Mouse (Mus musculus): ENCODE data around the gene Prr15. TPM values are rescaled to one million over a fixed set of nuclear protein-coding genes. Genes with fewer than 3 reads are reported as not detected.
A peak's percentile ranks its signal among the peaks of the same experiment; 100 is the strongest.

The Prr15 gene
- polyA plus RNA-seq, 1 experiment from 2014 or later = 0.21 TPM

- ATAC-seq (no peak), DNase-seq (ENCODE audit: low read depth, low spot score) (no peak)
- in situ Hi-C loops (cut with MboI; ENCODE audit: low pct_unique_long_range_greater_than_20kb) = no loop called here
- TF ChIP-seq CTCF (IDR thresholded peaks at IDR 0.05) = no peak
- ChIA-PET CTCF (interaction anchor here (1.4 to 2.5 kb wide), 2 partner anchors 10 to 12 kb away, joined by 3 to 9 read pairs; no protein-coding TSS in a partner anchor), POLR2A (no interaction called here)
- H3K27me3 ChIP-seq = no peaks in the 10 kb centered on the region
Measured at GRCm38 (mm10) chr6:54353698-54354097, 28.1 kb downstream of the Prr15 start.

GRCm38 (mm10) chr6:54355626-54356025 is 30.0 kb downstream of the Prr15 start:
- H3K27me3 ChIP-seq = no peaks in the 10 kb centered on the region
- no peak for TF ChIP-seq CTCF (IDR thresholded peaks at IDR 0.05)
- no peak for DNase-seq (ENCODE audit: low read depth, low spot score)
- ChIA-PET POLR2A (no interaction called here), CTCF (interaction anchor here (1.0 kb wide), 1 partner anchor 10 kb away, joined by 6 read pairs; no protein-coding TSS in a partner anchor)
- ATAC-seq = no peak
- in situ Hi-C loops (cut with MboI; ENCODE audit: low pct_unique_long_range_greater_than_20kb) = no loop called here

- H3K27me3 ChIP-seq = no peaks in the 10 kb centered on the region
- ChIA-PET POLR2A (interaction anchor here (0.9 to 1.1 kb wide), 2 partner anchors 30 to 1161 kb away, joined by 3 to 6 read pairs; no protein-coding TSS in a partner anchor), CTCF (interaction anchor here (0.6 to 1.8 kb wide), 9 partner anchors 10 to 103 kb away, joined by 3 to 6 read pairs (median 4); no protein-coding TSS in a partner anchor)
- in situ Hi-C loops (cut with MboI; ENCODE audit: low pct_unique_long_range_greater_than_20kb) = no loop called here
- DNase-seq (ENCODE audit: low read depth, low spot score) (peak; percentile 44), ATAC-seq (peak; percentile 67)
- TF ChIP-seq CTCF (IDR thresholded peaks at IDR 0.05) = no peak
Measured at GRCm38 (mm10) chr6:54362526-54363324, 37.1 kb downstream of the Prr15 start.

- H3K27me3 ChIP-seq = no peaks in the 10 kb centered on the region
- in situ Hi-C loops (cut with MboI; ENCODE audit: low pct_unique_long_range_greater_than_20kb) = loop anchor here (5.0 kb wide), 1 partner anchor 107 kb away; no protein-coding TSS in a partner anchor
Measured at GRCm38 (mm10) chr6:54364406-54365136, 38.9 kb downstream of the Prr15 start.

GRCm38 (mm10) chr6:54366607-54367006 is 41.0 kb downstream of the Prr15 start:
- ATAC-seq (no peak), DNase-seq (ENCODE audit: low read depth, low spot score) (no peak)
- ChIA-PET POLR2A (interaction anchor here (0.9 kb wide), 1 partner anchor 53 kb away, joined by 3 read pairs; no protein-coding TSS in a partner anchor), CTCF (interaction anchor here (1.5 kb wide), 2 partner anchors 15 to 573 kb away, joined by 4 read pairs; no protein-coding TSS in a partner anchor)
- no peaks in the 10 kb centered on the region for H3K27me3 ChIP-seq
- in situ Hi-C loops (cut with MboI; ENCODE audit: low pct_unique_long_range_greater_than_20kb) = loop anchor here (5.0 kb wide), 1 partner anchor 109 kb away; no protein-coding TSS in a partner anchor
- TF ChIP-seq CTCF (IDR thresholded peaks at IDR 0.05) = no peak

More at GRCm38 (mm10) chr6:54364406-54365136, 38.9 kb downstream of the Prr15 start:
- no peak for TF ChIP-seq CTCF (IDR thresholded peaks at IDR 0.05)
- POLR2A ChIA-PET = interaction anchor here (0.6 kb wide), 1 partner anchor 106 kb away, joined by 3 read pairs; no protein-coding TSS in a partner anchor
- CTCF ChIA-PET = interaction anchor here (1.0 to 1.8 kb wide), 5 partner anchors 9 to 571 kb away, joined by 3 to 6 read pairs (median 4); no protein-coding TSS in a partner anchor
- DNase-seq (ENCODE audit: low read depth, low spot score) (no peak), ATAC-seq (no peak)

GRCm38 (mm10) chr6:54368071-54368470 is 42.4 kb downstream of the Prr15 start:
- peak; percentile 79 for TF ChIP-seq CTCF (IDR thresholded peaks at IDR 0.05)
- no peaks in the 10 kb centered on the region for H3K27me3 ChIP-seq
- ATAC-seq (no peak), DNase-seq (ENCODE audit: low read depth, low spot score) (peak; percentile 19)
- POLR2A ChIA-PET = interaction anchor here (0.7 to 1.0 kb wide), 2 partner anchors 39 to 397 kb away, joined by 3 to 4 read pairs; no protein-coding TSS in a partner anchor
- CTCF ChIA-PET = interaction anchor here (0.9 to 1.5 kb wide), 6 partner anchors 8 to 110 kb away, joined by 3 to 4 read pairs (median 4); no protein-coding TSS in a partner anchor
- in situ Hi-C loops (cut with MboI; ENCODE audit: low pct_unique_long_range_greater_than_20kb) = loop anchor here (5.0 kb wide), 1 partner anchor 111 kb away; no protein-coding TSS in a partner anchor

- TF ChIP-seq CTCF (IDR thresholded peaks at IDR 0.05) = no peak
- DNase-seq (ENCODE audit: low read depth, low spot score) = no peak
- in situ Hi-C loops (cut with MboI; ENCODE audit: low pct_unique_long_range_greater_than_20kb) = loop anchor here (5.0 kb wide), 1 partner anchor 113 kb away; no protein-coding TSS in a partner anchor
- H3K27me3 ChIP-seq = peaks cover 5% of the 10 kb centered on the region
- CTCF ChIA-PET = interaction anchor here (1.1 to 1.7 kb wide), 2 partner anchors 37 to 121 kb away, joined by 3 to 5 read pairs; no protein-coding TSS in a partner anchor
- POLR2A ChIA-PET = interaction anchor here (0.5 to 1.3 kb wide), 3 partner anchors 9 to 226 kb away, joined by 3 to 4 read pairs (median 3); no protein-coding TSS in a partner anchor
- ATAC-seq = no peak
Measured at GRCm38 (mm10) chr6:54369913-54370542, 44.4 kb downstream of the Prr15 start.

GRCm38 (mm10) chr6:54371874-54372273 is 46.2 kb downstream of the Prr15 start:
- ATAC-seq = no peak
- CTCF ChIA-PET = interaction anchor here (0.8 kb wide), 1 partner anchor 12 kb away, joined by 3 read pairs; no protein-coding TSS in a partner anchor
- peaks cover 5% of the 10 kb centered on the region for H3K27me3 ChIP-seq
- no peak for DNase-seq (ENCODE audit: low read depth, low spot score)
- TF ChIP-seq CTCF (IDR thresholded peaks at IDR 0.05) = no peak
- POLR2A ChIA-PET = no interaction called here
- in situ Hi-C loops (cut with MboI; ENCODE audit: low pct_unique_long_range_greater_than_20kb) = no loop called here

GRCm38 (mm10) chr6:54379356-54379755 is 53.7 kb downstream of the Prr15 start:
- ChIA-PET CTCF (no interaction called here), POLR2A (interaction anchor here (0.5 kb wide), 1 partner anchor 14 kb away, joined by 4 read pairs; no protein-coding TSS in a partner anchor)
- ATAC-seq (no peak), DNase-seq (ENCODE audit: low read depth, low spot score) (no peak)
- no peak for TF ChIP-seq CTCF (IDR thresholded peaks at IDR 0.05)
- in situ Hi-C loops (cut with MboI; ENCODE audit: low pct_unique_long_range_greater_than_20kb) = no loop called here
- H3K27me3 ChIP-seq = peaks cover 17% of the 10 kb centered on the region

Other genes with a start within 250 kb of the Prr15 start
- 4.5 TPM for gene Wipf3, start 103.8 kb downstream of the Prr15 start, polyA plus RNA-seq (2021)
- 5.2 TPM for gene Scrn1, start 240.7 kb downstream of the Prr15 start, polyA plus RNA-seq (2021)

Measured in Patski (cell line).